Mouse (Mus musculus) left cerebral cortex, adult 6 months (tissue): ENCODE data around the gene Asb10. TPM values are rescaled to one million over a fixed set of nuclear protein-coding genes. Genes with fewer than 3 reads are reported as not detected.

ENCODE experiments used
- long read RNA-seq, 2 experiments: library from polyadenylated mRNA; unstranded; transcript quantifications; one replicate each; pipeline ENCODE4 v2.0.0; 2019 to 2020
- polyA plus RNA-seq: library from polyadenylated mRNA; unstranded; fragments of <200 nt; fragmentation: Nextera tagmentation; gene quantifications from 2 replicates; pipeline ENCODE4 v1.2.3, GENCODE M21; 2021

Asb10 gene
- polyA plus RNA-seq, result 0.51 and 0.61 TPM in 2 replicates
- long read RNA-seq, experiment 1, partial matches to known transcripts, result 0 of 1 reads
- long read RNA-seq, experiment 1, other reads (novel, unspliced or antisense), result 1 of 1 reads
- long read RNA-seq, experiment 2, result 0 reads

GRCm38 (mm10) chr5:24540387-24541143, at the start of gene Asb10:
Asb10 (minus strand) TSS chr5:24540978.

GRCm38 (mm10) chr5:24586547-24587199, 45.9 kb upstream of the Asb10 start, which contains the start of gene Chpf2:
Chpf2 (plus strand) TSS chr5:24586741.

GRCm38 (mm10) chr5:24577183-24577929, 36.6 kb upstream of the Asb10 start, which contains the start of gene Abcf2:
Abcf2 (minus strand) TSS chr5:24577467.

GRCm38 (mm10) chr5:24556709-24557108, 15.9 kb upstream of the Asb10 start, which contains the start of gene 4931409K22Rik:
4931409K22Rik (minus strand) TSS chr5:24556809.

GRCm38 (mm10) chr5:24526889-24527230, 13.9 kb downstream of the Asb10 start, which contains the start of gene Gbx1:
Gbx1 (minus strand) TSS chr5:24527202.

Other genes with a start within 250 kb of the Asb10 start
- 4.9 and 5.1 TPM in 2 replicates for gene Kcnh2, start 189.4 kb downstream of the Asb10 start, polyA plus RNA-seq
- 1.5 and 3.2 TPM in 2 replicates for gene Nos3, start 176.2 kb downstream of the Asb10 start, polyA plus RNA-seq
- 1.5 and 4.8 TPM in 2 replicates for gene Atg9b, start 148.8 kb downstream of the Asb10 start, polyA plus RNA-seq
- gene Abcb8, start 147.3 kb downstream of the Asb10 start, polyA plus RNA-seq, result 35.4 and 46.1 TPM in 2 replicates
- not detected in 2 replicates for gene Asic3, start 127.6 kb downstream of the Asb10 start, polyA plus RNA-seq
- 125 and 165 TPM in 2 replicates for gene Cdk5, start 117.4 kb downstream of the Asb10 start, polyA plus RNA-seq
- 9.5 and 9.9 TPM in 2 replicates for gene Slc4a2, start 117.1 kb downstream of the Asb10 start, polyA plus RNA-seq
- 144 and 180 TPM in 2 replicates for gene Fastk, start 95.7 kb downstream of the Asb10 start, polyA plus RNA-seq
- 35.2 and 37.2 TPM in 2 replicates for gene Tmub1, start 93.1 kb downstream of the Asb10 start, polyA plus RNA-seq
- gene Agap3, start 88.8 kb downstream of the Asb10 start, polyA plus RNA-seq, result 59.0 and 78.2 TPM in 2 replicates
- 0.05 and 0.07 TPM in 2 replicates for gene Gbx1, start 13.8 kb downstream of the Asb10 start, polyA plus RNA-seq
- not detected in 2 replicates for gene 4931409K22Rik, start 15.8 kb upstream of the Asb10 start, polyA plus RNA-seq
- 65.0 and 76.5 TPM in 2 replicates for gene Abcf2, start 36.5 kb upstream of the Asb10 start, polyA plus RNA-seq
- 15.5 and 16.0 TPM in 2 replicates for gene Chpf2, start 45.8 kb upstream of the Asb10 start, polyA plus RNA-seq
- gene Smarcd3, start 83.4 kb upstream of the Asb10 start, polyA plus RNA-seq, result 10.4 and 78.3 TPM in 2 replicates
- 27.5 and 36.6 TPM in 2 replicates for gene Nub1, start 144.6 kb upstream of the Asb10 start, polyA plus RNA-seq
- gene Wdr86, start 189.7 kb upstream of the Asb10 start, polyA plus RNA-seq, result 0.36 and 0.51 TPM in 2 replicates
- gene Crygn, start 217.0 kb upstream of the Asb10 start, polyA plus RNA-seq, result 5.0 and 7.6 TPM in 2 replicates